Mouse (Mus musculus) lung, embryonic 15.5 days (tissue): ENCODE data around the gene Rhd. TPM values are rescaled to one million over a fixed set of nuclear protein-coding genes. Genes with fewer than 3 reads are reported as not detected.

Source experiments
- ATAC-seq: fragments of 200-750 bp; cut with Nextera tagmentation; 2 replicates; pipeline ENCODE4 v1.8.0; 2017; ENCODE audit warnings: moderate number of reproducible peaks, borderline replicate concordance; ENCODE audit not compliant: low FRiP score, low TSS enrichment; ENCODE audit errors: extremely low read depth
- H3K27ac ChIP-seq: fragments of 300-500 bp; sonication (generic); 2 replicates; pipeline ENCODE4 v1.5.1; 2015; ENCODE audit warnings: moderate library complexity, mild to moderate bottlenecking, inconsistent platforms
- H3K27me3 ChIP-seq: fragments of 300-500 bp; sonication (generic); 2 replicates; pipeline ENCODE4 v1.6.1; 2015; ENCODE audit warnings: inconsistent platforms
- H3K36me3 ChIP-seq: fragments of 300-500 bp; sonication (generic); 2 replicates; pipeline ENCODE4 v1.6.1; 2015; ENCODE audit warnings: inconsistent platforms
- H3K4me1 ChIP-seq: fragments of 300-500 bp; sonication (generic); 2 replicates; pipeline ENCODE4 v1.6.1; 2015; ENCODE audit warnings: inconsistent platforms
- H3K4me2 ChIP-seq: fragments of 300-500 bp; sonication (generic); 2 replicates; pipeline ENCODE4 v1.6.1; 2015; ENCODE audit warnings: inconsistent platforms, mild to moderate bottlenecking, moderate library complexity
- H3K4me3 ChIP-seq: fragments of 300-500 bp; sonication (generic); 2 replicates; pipeline ENCODE4 v1.5.1; 2015; ENCODE audit warnings: mild to moderate bottlenecking, inconsistent platforms
- H3K9ac ChIP-seq: fragments of 300-500 bp; sonication (generic); 2 replicates; pipeline ENCODE4 v1.6.1; 2015; ENCODE audit warnings: inconsistent platforms
- H3K9me3 ChIP-seq: fragments of 300-500 bp; sonication (generic); 2 replicates; pipeline ENCODE4 v1.6.1; 2016; ENCODE audit warnings: inconsistent platforms
- WGBS: fragments of 180-500 bp; shearing (Covaris S2); methylation state at CpG from one replicate; pipeline ENCODE4 v1.1.7; 2015; 5-methylcytosine and 5-hydroxymethylcytosine counted together
- polyA plus RNA-seq: library from polyadenylated mRNA; unstranded; fragments of >200 nt; fragmentation: Nextera tagmentation; extraction: Ambion mirVana; gene quantifications from 2 replicates; pipeline ENCODE4 v1.2.1, GENCODE M21; 2015

The Rhd gene
- polyA plus RNA-seq, 1 experiment from 2014 or later: 2.3 TPM

DNA sequence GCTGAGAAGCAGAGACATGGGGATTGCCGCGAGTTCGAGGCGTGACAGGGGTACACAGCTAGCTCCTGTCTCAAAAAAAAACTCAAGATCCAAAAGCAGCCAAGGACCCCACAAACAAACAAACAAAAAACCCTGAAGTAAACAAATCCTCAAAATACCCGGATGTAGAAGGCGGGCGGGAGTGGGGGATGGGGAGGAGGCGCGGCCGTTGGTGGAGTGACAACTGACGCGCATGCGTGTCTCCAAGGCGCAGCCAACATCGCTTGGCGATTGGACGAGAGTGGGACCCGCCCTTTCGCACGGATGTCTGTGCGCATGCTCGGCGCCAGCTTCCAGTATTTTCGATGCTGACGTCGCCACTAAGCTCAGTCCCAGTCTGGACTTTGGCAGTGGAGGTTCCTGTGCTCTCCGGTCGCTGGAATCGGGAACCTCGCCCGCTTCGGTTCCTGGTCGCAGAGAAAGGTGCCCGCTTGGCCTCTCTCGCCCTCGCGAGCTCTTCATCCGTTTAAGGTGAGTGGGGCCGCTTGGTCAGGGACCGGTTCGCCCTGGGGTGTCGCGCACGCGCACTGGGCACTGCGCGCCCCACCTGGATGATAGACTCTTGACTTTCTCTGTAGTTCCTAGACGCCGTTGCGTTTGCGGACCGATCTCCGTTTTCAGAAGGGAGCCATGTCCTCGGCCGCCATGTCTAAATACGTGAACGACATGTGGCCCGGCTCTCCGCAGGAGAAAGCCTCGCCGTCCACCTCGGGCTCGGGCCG, 59.1 kb downstream of the Rhd start, which contains the start of gene Rsrp1:
Rsrp1 (plus strand) TSS at position 335 of the 761 bp plus-strand sequence.
- Histone ChIP-seq H3K9ac (peak within 1 kb of the TSS; percentile 95), H3K27ac (peak within 1 kb of the TSS; percentile 90), H3K4me1 (peaks cover 19% of the 10 kb centered on the region), H3K27me3 (no peaks in the 10 kb centered on the region), H3K9me3 (no peaks in the 10 kb centered on the region), H3K4me3 (peak within 1 kb of the TSS; percentile 85), H3K4me2 (peak within 1 kb of the TSS; percentile 69), H3K36me3 (peaks cover 30% of the 10 kb centered on the region)
- WGBS: under 1% methylated on average over 64 of the region's 64 CpGs
- ATAC-seq: peak; percentile 93

DNA sequence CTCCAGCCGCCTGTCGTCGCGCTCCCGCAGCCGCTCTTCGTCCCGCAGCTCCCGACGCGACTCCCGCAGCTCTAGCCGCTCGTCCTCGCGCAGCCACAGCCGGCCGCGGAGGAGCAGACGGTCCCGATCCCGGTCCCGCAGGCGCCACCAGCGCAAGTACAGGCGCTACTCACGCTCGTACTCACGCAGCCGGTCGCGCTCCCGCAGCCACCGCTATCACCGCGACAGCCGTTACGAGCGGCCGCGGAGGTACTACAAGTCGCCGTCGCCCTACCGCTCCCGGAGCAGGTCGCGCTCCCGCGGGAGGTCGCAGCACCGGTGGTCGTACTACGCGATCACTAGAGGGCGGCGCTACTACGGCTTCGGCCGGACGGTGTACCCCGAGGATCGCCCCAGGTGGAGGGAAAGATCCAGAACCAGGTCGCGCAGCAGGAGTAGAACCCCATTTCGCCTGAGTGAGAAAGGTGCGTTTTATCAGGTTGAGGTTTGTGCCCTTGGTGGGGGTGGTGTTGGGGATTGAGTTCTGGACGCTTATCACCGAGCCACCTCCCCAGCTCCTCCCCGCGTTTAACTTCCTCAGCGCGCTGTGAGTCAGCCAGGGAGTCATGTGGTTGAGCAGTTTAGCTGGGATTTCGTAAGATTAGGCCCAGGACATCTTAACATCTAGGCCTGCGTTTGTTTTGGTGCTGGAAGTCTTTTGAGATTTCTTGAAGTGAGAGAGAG, 59.8 kb downstream of the Rhd start:
- Histone ChIP-seq H3K27ac (peak overlapping the region; percentile 90), H3K36me3 (peaks cover 30% of the 10 kb centered on the region), H3K9ac (peak overlapping the region; percentile 95), H3K27me3 (no peaks in the 10 kb centered on the region), H3K4me1 (peaks cover 19% of the 10 kb centered on the region), H3K4me3 (peak overlapping the region; percentile 85), H3K9me3 (no peaks in the 10 kb centered on the region), H3K4me2 (peak overlapping the region; percentile 69)
- WGBS: under 1% methylated on average over 75 of the region's 75 CpGs
- peak; percentile 39 for ATAC-seq

DNA sequence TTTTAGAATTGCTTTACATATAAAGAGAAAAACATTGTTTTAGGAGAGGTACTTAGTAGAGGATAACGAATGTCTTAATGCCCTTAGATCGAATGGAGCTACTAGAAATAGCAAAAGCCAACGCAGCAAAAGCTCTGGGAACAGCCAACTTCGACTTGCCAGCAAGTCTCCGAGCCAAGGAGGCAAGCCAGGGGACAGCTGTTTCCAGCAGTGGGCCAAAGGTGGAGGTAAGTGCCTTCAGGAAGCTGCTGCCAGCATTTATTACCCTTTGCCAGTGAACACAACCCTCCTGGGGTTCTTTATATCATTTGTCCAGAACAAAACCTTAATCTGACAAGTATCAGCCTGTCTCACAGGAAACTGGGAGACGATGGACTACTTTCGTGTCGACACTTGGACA, 60.9 kb downstream of the Rhd start:
- H3K36me3 ChIP-seq: peaks cover 30% of the 10 kb centered on the region
- H3K27me3 ChIP-seq: no peaks in the 10 kb centered on the region
- no peak overlapping the region for H3K27ac ChIP-seq
- peak overlapping the region; percentile 69 for H3K4me2 ChIP-seq
- H3K4me1 ChIP-seq: peaks cover 21% of the 10 kb centered on the region
- H3K9ac ChIP-seq: peak overlapping the region; percentile 33; the same call in 1 of the 2 replicates
- peak overlapping the region; percentile 85 for H3K4me3 ChIP-seq
- H3K9me3 ChIP-seq: no peaks in the 10 kb centered on the region
- no peak for ATAC-seq
- WGBS: 65% methylated on average over 8 of the region's 8 CpGs

DNA sequence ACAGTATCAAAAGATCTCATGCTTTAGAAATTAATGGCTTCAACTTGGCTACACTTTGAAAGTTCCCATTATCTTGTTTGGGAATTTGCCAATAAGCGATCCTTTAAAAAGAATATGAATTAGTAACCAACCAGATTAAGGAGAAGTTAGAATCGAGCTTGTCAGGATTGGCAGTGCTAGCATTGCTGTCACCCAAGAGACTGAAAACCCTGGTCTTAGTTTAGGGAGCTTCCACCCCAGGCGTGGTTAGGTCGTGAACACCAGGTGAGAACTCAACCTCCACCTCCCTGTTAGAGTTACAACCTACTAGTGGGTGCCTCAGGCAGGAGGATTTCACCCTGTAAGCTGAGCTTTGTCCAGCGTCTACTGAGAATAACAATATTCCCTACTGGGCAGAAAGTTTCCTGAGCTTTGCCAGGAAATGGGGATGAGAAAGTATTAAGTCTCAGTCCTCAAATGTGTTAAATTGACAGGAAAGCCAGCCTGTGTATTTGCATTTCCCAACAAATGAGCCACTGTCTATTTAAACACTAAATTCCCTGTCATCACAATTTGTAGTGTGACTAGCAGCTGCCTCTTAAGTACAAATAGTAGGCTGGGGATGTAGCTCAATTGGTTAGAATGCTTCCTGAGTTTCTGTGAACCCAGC, 63.6 kb downstream of the Rhd start:
- Histone ChIP-seq H3K36me3 (peaks cover 33% of the 10 kb centered on the region), H3K27me3 (no peaks in the 10 kb centered on the region), H3K9me3 (no peaks in the 10 kb centered on the region), H3K4me1 (peaks cover 30% of the 10 kb centered on the region), H3K4me2 (no peak overlapping the region), H3K9ac (no peak overlapping the region), H3K4me3 (no peak overlapping the region), H3K27ac (no peak overlapping the region)
- no peak for ATAC-seq
- 60% methylated on average over 5 of the region's 5 CpGs for WGBS

DNA sequence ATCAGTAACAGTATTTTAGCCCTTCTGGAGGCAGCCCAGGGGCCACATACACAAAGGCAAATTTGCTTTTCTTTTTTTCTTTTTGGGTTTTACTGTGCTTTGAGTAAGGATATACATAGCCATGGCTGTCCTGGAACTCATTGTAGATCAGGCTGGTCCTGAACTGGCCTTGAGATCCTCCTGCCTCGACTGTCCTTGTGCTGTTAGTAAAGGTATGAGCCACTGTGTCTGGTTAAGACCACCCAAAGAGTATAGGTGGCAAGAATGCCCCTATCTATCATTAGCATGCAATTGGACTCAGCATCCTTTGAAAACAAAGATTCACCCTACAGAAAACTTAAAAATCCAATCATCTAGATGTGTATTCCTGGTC, 64.1 kb downstream of the Rhd start:
- H3K9ac ChIP-seq: no peak overlapping the region
- no peaks in the 10 kb centered on the region for H3K27me3 ChIP-seq
- H3K4me1 ChIP-seq: peaks cover 30% of the 10 kb centered on the region
- no peak overlapping the region for H3K27ac ChIP-seq
- 75% methylated on average over 1 of the region's 1 CpGs for WGBS
- H3K4me3 ChIP-seq: no peak overlapping the region
- H3K4me2 ChIP-seq: no peak overlapping the region
- no peaks in the 10 kb centered on the region for H3K9me3 ChIP-seq
- peaks cover 38% of the 10 kb centered on the region for H3K36me3 ChIP-seq
- ATAC-seq: no peak

DNA sequence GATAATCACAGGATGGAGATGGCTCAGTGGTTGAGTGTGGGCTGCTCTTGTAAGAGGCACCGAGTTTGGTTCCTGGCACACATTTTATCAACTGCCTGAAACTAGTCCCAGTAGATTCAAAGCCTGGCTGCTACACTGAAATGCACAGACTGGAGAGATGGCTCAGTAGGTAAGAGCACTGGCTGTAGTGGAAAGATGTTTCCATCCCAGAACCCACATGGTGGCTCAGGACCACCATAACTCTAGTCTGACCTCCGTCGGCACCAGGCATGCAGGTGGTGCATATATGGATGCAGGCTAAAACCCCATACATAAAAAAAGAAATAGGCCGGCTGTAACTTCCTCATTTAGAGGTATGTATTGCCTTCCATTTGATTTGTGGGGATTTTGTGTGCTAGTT, 65.2 kb downstream of the Rhd start:
- Histone ChIP-seq H3K9me3 (no peaks in the 10 kb centered on the region), H3K9ac (no peak overlapping the region), H3K4me1 (peaks cover 30% of the 10 kb centered on the region), H3K4me3 (no peak overlapping the region), H3K4me2 (no peak overlapping the region), H3K27ac (no peak overlapping the region), H3K27me3 (no peaks in the 10 kb centered on the region), H3K36me3 (peaks cover 49% of the 10 kb centered on the region)
- ATAC-seq: no peak
- 81% methylated on average over 4 of the region's 4 CpGs for WGBS

DNA sequence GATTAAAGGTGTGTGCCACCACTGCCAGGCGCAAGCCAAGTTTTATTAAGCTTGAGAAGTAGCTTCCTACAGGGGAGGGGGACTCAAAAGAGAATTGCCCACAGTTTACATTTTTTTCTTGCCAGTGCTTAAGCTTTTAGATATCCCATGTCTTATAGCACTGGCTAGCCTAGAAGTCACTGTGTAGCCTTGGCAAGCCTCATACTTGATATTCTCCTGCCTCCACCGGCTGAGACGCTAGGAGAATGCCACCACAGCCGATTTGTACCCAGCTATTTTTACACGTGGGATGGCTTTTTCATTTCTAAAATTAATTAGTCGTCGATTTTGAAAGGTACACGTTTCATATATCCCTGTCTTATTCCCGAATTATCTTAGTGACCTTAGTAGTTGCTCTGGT, 65.9 kb downstream of the Rhd start:
- no peak for ATAC-seq
- Histone ChIP-seq H3K36me3 (peaks cover 54% of the 10 kb centered on the region), H3K27ac (peak overlapping the region; percentile 29; the same call in 1 of the 2 replicates)

DNA sequence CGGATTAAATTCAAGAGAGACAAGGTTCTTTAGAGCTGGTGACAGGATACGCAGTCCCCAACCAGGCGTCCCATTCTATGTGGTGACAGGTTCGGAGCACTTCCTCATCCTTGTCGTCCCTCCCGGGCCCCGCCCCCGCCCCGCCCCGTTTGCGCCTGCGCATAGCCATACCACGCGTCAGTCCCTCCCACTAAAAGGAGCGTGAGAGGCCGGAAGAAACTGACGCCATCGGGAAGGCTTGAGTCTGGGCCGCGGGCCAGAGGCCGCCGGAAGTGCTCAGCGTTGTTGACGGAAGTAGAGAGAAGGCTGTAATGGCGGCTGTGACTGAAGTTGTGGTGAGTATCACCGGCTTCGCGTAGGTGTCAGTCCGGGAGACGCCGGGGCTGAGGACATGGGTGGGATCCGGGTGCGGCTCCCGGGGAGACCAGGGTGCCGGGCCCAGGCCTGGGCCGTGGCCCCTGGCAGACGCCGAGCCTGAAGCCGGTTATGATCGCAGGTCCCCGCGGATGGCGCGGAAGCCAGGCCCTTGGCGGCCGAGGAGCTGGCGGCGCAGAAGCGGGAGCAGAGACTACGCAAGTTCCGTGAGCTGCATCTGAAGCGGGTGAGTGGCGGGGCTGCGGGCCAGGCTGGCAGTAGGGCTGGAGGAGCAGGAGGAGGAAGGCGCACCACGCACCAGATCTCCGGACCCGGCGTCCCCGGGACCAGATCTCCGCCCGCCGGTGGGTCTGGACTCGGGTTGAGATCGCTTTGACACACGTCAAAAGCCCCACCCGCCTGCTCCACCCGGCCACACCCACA, 66.5 kb downstream of the Rhd start, which contains the start of gene Syf2:
Syf2 (plus strand) TSS at position 215 of the 798 bp plus-strand sequence.
- Histone ChIP-seq H3K4me1 (peaks cover 22% of the 10 kb centered on the region), H3K27ac (peak within 1 kb of the TSS; percentile 67), H3K9me3 (no peaks in the 10 kb centered on the region), H3K4me2 (peak within 1 kb of the TSS; percentile 84), H3K4me3 (peak within 1 kb of the TSS; percentile 90), H3K36me3 (peaks cover 54% of the 10 kb centered on the region), H3K9ac (peak within 1 kb of the TSS; percentile 74), H3K27me3 (no peaks in the 10 kb centered on the region)
- WGBS: under 1% methylated on average over 62 of the region's 68 CpGs
- ATAC-seq: peak; percentile 93

More for the DNA sequence above, 65.9 kb downstream of the Rhd start:
- Histone ChIP-seq H3K9me3 (no peaks in the 10 kb centered on the region), H3K9ac (peak overlapping the region; percentile 34; the same call in 1 of the 2 replicates), H3K4me3 (peak overlapping the region; percentile 90), H3K27me3 (no peaks in the 10 kb centered on the region), H3K4me1 (peaks cover 28% of the 10 kb centered on the region), H3K4me2 (peak overlapping the region; percentile 84)
- 23% methylated on average over 9 of the region's 9 CpGs for WGBS

DNA sequence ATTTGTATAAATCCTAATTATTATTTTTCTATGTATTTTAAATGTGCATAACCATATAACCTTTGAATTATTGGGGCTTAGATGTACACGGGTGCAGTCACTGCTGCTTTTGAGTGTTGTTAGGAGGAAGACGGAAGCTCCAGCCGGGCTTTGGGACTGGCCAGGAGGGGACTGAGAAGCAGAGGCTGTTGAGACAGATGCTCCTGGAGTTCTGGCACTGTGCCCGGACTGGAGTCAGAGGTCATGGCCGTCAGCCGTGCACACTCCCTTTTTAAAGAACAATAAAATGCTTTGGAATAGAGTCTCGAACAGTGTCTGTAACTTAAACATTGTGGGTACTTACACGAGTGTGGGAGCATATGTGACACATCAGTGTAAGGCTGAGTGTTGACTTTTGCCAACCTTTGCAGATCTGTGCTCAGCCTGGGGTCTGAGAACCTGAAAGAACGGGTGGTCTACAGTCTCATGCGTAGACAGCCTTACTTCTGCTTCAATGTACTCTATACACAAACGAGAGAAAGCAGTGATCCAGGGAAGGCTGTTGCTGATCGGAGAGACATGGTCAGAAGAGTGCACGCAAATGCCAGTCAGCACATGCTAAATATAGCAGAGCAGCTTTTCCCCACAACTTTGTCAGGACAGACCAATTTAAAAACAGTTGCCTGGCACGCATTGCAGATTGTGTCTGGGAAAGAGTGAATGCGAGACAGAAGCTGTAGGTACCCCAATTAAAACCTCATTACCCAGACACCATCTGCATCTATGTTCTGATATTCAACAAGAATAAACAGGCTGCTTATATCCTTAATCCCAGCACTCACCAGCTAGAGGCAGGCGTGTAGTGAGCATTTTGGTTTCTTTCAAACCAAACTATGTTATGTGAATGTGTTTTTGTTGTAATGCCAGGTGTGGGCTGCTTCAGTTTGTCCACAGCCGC, 73.2 kb downstream of the Rhd start:
- 43% methylated on average over 17 of the region's 17 CpGs for WGBS
- no peaks in the 10 kb centered on the region for H3K4me1 ChIP-seq
- no peaks in the 10 kb centered on the region for H3K9me3 ChIP-seq
- ATAC-seq: no peak; the same call in 1 of the 2 replicates
- H3K36me3 ChIP-seq: peaks cover 46% of the 10 kb centered on the region
- no peak overlapping the region for H3K4me3 ChIP-seq
- H3K27me3 ChIP-seq: peaks cover 9% of the 10 kb centered on the region; the same call in 1 of the 2 replicates
- no peak overlapping the region for H3K4me2 ChIP-seq
- H3K27ac ChIP-seq: no peak overlapping the region
- no peak overlapping the region for H3K9ac ChIP-seq

DNA sequence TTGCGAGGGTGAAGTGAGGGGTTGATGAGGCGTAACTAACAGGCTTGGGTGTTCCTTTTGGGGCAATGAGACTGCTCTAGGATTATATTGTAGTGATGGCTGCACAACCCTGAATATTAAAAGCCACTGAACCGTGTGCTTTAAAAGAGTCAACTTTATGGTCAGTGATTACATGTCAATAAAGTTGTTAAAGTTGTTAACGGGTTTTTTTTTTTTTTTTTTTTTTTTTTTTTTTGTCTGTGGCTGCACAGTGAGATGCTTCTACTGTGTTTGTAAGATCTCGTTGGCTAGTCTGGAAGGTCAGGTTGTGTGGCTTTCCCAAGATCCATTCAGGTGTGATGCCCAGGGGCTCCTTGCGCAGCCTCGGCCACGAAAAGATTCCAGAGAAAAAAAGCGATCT, 75.6 kb downstream of the Rhd start:
- 51% methylated on average over 9 of the region's 9 CpGs for WGBS
- peak overlapping the region; percentile 31 for H3K4me2 ChIP-seq

More for the DNA sequence above, 75.6 kb downstream of the Rhd start:
- H3K9ac ChIP-seq: no peak overlapping the region
- H3K9me3 ChIP-seq: no peaks in the 10 kb centered on the region
- H3K36me3 ChIP-seq: peaks cover 24% of the 10 kb centered on the region
- H3K4me3 ChIP-seq: no peak overlapping the region
- ATAC-seq: no peak
- H3K27ac ChIP-seq: no peak overlapping the region
- 0 out of 2 replicates have a peak, but pooled peaks cover 3% of the 10 kb centered on the region for H3K4me1 ChIP-seq
- peaks cover 31% of the 10 kb centered on the region for H3K27me3 ChIP-seq
